Mouse (Mus musculus) CH12.LX (cell line): ENCODE results near the gene Dnajb13. TPM values are rescaled to one million over a fixed set of nuclear protein-coding genes. Genes with fewer than 3 reads are reported as not detected.

Experiments
- DNase-seq: peaks from one replicate; pipeline ENCODE4 v3.0.0-alpha.2; 2013; ENCODE audit errors: extremely low read depth
- H3K27ac ChIP-seq: 2 replicates; pipeline ENCODE4 v1.5.1; 2012; ENCODE audit warnings: low read depth, mild to moderate bottlenecking, control low read depth, moderate library complexity; ENCODE audit not compliant: insufficient read depth
- H3K27me3 ChIP-seq: replicated peaks from 2 replicates; pipeline ENCODE3; 2012; ENCODE audit warnings: inconsistent platforms
- H3K36me3 ChIP-seq, 2 experiments: replicated peaks in 1 of 2; 2 replicates each; pipeline versions ENCODE3 to v1.6.1; 2012; ENCODE audit warnings: inconsistent platforms in 1 of 2, low read length in 1 of 2, mild to moderate bottlenecking in 1 of 2, mixed read lengths in 1 of 2, moderate library complexity in 1 of 2; ENCODE audit not compliant: control insufficient read depth in 1 of 2, insufficient read depth in 1 of 2
- H3K4me1 ChIP-seq, 2 experiments: 2 replicates each; pipeline ENCODE4 v1.6.1; 2012; ENCODE audit warnings: inconsistent platforms in 1 of 2, moderate library complexity in 1 of 2; ENCODE audit not compliant: insufficient read depth in 2 of 2, control insufficient read depth in 1 of 2
- H3K4me2 ChIP-seq: 2 replicates; pipeline ENCODE4 v1.6.1; 2012; ENCODE audit warnings: low read depth, mild to moderate bottlenecking, control low read depth; ENCODE audit not compliant: poor library complexity, insufficient read depth, severe bottlenecking
- H3K4me3 ChIP-seq, 3 experiments: fragments of 150-350 bp in 1 of 3; sonication (generic) in 1 of 3; replicated peaks in 1 of 3; 2 replicates each; pipeline versions ENCODE3 to v1.5.1; 2011 to 2012; ENCODE audit warnings: low read depth in 2 of 3, low read length in 2 of 3, mild to moderate bottlenecking in 2 of 3, moderate library complexity in 2 of 3, control low read depth in 1 of 3, improper control_type of control experiment in 1 of 3, inconsistent platforms in 1 of 3, mixed read lengths in 1 of 3; ENCODE audit not compliant: poor library complexity in 1 of 3
- H3K79me2 ChIP-seq: replicated peaks from 2 replicates; pipeline ENCODE4 v1.6.1; 2012; ENCODE audit warnings: mild to moderate bottlenecking, moderate library complexity; ENCODE audit not compliant: control insufficient read depth, poor library complexity, insufficient read depth, severe bottlenecking; ENCODE audit errors: extremely low read depth
- H3K9ac ChIP-seq: 2 replicates; pipeline ENCODE4 v1.6.1; 2012; ENCODE audit warnings: low read depth, mild to moderate bottlenecking, control low read depth, moderate library complexity; ENCODE audit not compliant: insufficient read depth
- H3K9me3 ChIP-seq: replicated peaks from 2 replicates; pipeline ENCODE3; 2012; ENCODE audit warnings: low read length, inconsistent platforms, mixed read lengths
- BHLHE40 ChIP-seq: IDR thresholded peaks from 2 replicates; pipeline ENCODE4 v1.6.1; 2011; ENCODE audit warnings: mild to moderate bottlenecking, low read depth, low read length, improper control_type of control experiment
- CHD1 ChIP-seq: IDR thresholded peaks from 2 replicates; pipeline ENCODE4 v1.6.1; 2012; ENCODE audit warnings: low read depth, low read length, improper control_type of control experiment, inconsistent platforms
- CHD2 ChIP-seq: IDR thresholded peaks from 2 replicates; pipeline ENCODE4 v1.6.1; 2011; ENCODE audit warnings: low read length, improper control_type of control experiment
- CTCF ChIP-seq, 2 experiments: IDR thresholded peaks in 1 of 2; conservative IDR thresholded peaks in 1 of 2; 2 replicates each; pipeline ENCODE4 v1.5.1; 2011 to 2012; ENCODE audit warnings: low read depth in 2 of 2, low read length in 2 of 2, improper control_type of control experiment in 1 of 2, inconsistent platforms in 1 of 2, mild to moderate bottlenecking in 1 of 2, moderate library complexity in 1 of 2
- E2F4 ChIP-seq: IDR thresholded peaks from 2 replicates; pipeline ENCODE4 v1.6.1; 2011; ENCODE audit warnings: low read depth, low read length, improper control_type of control experiment; ENCODE audit not compliant: insufficient replicate concordance
- ETS1 ChIP-seq: conservative IDR thresholded peaks from 2 replicates; pipeline ENCODE4 v1.6.1; 2012; ENCODE audit warnings: low read depth, mild to moderate bottlenecking, inconsistent platforms, low read length, improper control_type of control experiment, moderate library complexity
- IRF4 ChIP-seq: IDR thresholded peaks from 2 replicates; pipeline ENCODE4 v1.6.1; 2014; ENCODE audit warnings: low read depth, mild to moderate bottlenecking, inconsistent platforms, low read length, improper control_type of control experiment
- JUND ChIP-seq: conservative IDR thresholded peaks from 2 replicates; pipeline ENCODE4 v1.6.1; 2011; ENCODE audit warnings: low read depth, low read length, improper control_type of control experiment
- MAX ChIP-seq: IDR thresholded peaks from 2 replicates; pipeline ENCODE4 v1.6.1; 2011; ENCODE audit warnings: low read length, improper control_type of control experiment
- MXI1 ChIP-seq: IDR thresholded peaks from 2 replicates; pipeline ENCODE4 v1.6.1; 2011; ENCODE audit warnings: mild to moderate bottlenecking, low read depth, low read length, improper control_type of control experiment
- MYC ChIP-seq: IDR thresholded peaks from 2 replicates; pipeline ENCODE4 v1.6.1; 2011; ENCODE audit warnings: low read depth, mild to moderate bottlenecking, improper control_type of control experiment, low read length
- NRF1 ChIP-seq: IDR thresholded peaks from 2 replicates; pipeline ENCODE4 v1.6.1; 2014; ENCODE audit warnings: low read depth, mild to moderate bottlenecking, inconsistent platforms, low read length, improper control_type of control experiment, moderate library complexity
- POLR2AphosphoS2 ChIP-seq: IDR thresholded peaks from 2 replicates; pipeline ENCODE4 v1.6.1; 2011; ENCODE audit warnings: low read depth, low read length, improper control_type of control experiment
- SIN3A ChIP-seq: IDR thresholded peaks from 2 replicates; pipeline ENCODE4 v1.6.1; 2012; ENCODE audit warnings: low read length, improper control_type of control experiment, inconsistent platforms
- TBP ChIP-seq: conservative IDR thresholded peaks from 2 replicates; pipeline ENCODE4 v1.6.1; 2011; ENCODE audit warnings: low read depth, low read length, improper control_type of control experiment
- USF1 ChIP-seq: IDR thresholded peaks from 2 replicates; pipeline ENCODE4 v1.6.1; 2014; ENCODE audit warnings: low read depth, mild to moderate bottlenecking, inconsistent platforms, low read length, improper control_type of control experiment
- ZNF384 ChIP-seq: IDR thresholded peaks from 2 replicates; pipeline ENCODE4 v1.6.1; 2012; ENCODE audit warnings: low read depth, low read length, improper control_type of control experiment, inconsistent platforms
- dilution Hi-C: fragments of 300-500 bp; cut with MboI; formaldehyde crosslinking; loops from 2 replicates; pipeline ENCODE4 v1.14.3; 2020; ENCODE audit warnings: low sequenced_read_pairs; ENCODE audit not compliant: extremely low pct_unique_long_range_greater_than_20kb, extremely low pct_ligation_motif_present
- in situ Hi-C: fragments of 300-500 bp; cut with MboI; formaldehyde crosslinking; loops from 3 replicates; pipeline ENCODE4 v1.14.3; 2019; ENCODE audit warnings: low sequenced_read_pairs, low pct_ligation_motif_present, low pct_unique_long_range_greater_than_20kb, mixed read lengths
- polyA plus RNA-seq: library from polyadenylated mRNA; unstranded; fragments of >175 nt; gene quantifications from 2 replicates; pipeline ENCODE4 v1.2.1, GENCODE M21; 2012; ENCODE audit warnings: low read depth; ENCODE audit not compliant: insufficient read length
- total RNA-seq, 2 experiments: library from RNA; depleted of rRNA; stranded (reverse); fragments of 300-350 nt in 1 of 2; fragments of >200 nt in 1 of 2; gene quantifications; 2 replicates each; pipeline ENCODE4 v1.2.3; 2012 to 2014

Dnajb13 gene
- total and polyA plus RNA-seq, 3 experiments, result 13.9 to 32.0 (median 15.6) TPM

- dilution Hi-C loops (no loop called here), in situ Hi-C loops (no loop called here)
- peak overlapping the region; percentile 61 for H3K4me2 ChIP-seq
- H3K9ac ChIP-seq, result peak overlapping the region; percentile 74
- TF ChIP-seq ETS1 (no peak), POLR2AphosphoS2 (no peak), MAX (0 out of 2 replicates have a peak, but pooled peaks have one; percentile 33), CHD1 (no peak), MYC (no peak), E2F4 (no peak), TBP (no peak), ZNF384 (no peak)
- peaks cover 12 to 48% of the 10 kb centered on the region in 2 experiments for H3K4me1 ChIP-seq
- DNase-seq, result no peak
- peaks cover 25% of the 10 kb centered on the region for H3K79me2 ChIP-seq
- H3K27me3 ChIP-seq, result no peaks in the 10 kb centered on the region
- H3K9me3 ChIP-seq, result no peaks in the 10 kb centered on the region
- H3K27ac ChIP-seq, result peak overlapping the region; percentile 84
- H3K36me3 ChIP-seq, result peaks cover 35 to 55% of the 10 kb centered on the region in 2 experiments
- H3K4me3 ChIP-seq, result peak overlapping the region; percentile 75 to 93 (median 86)
Observed at GRCm38 (mm10) chr7:100495042-100495441, 19.7 kb downstream of the Dnajb13 start.

- H3K9ac ChIP-seq, result peak overlapping the region; percentile 74
- peaks cover 29 to 48% of the 10 kb centered on the region in 2 experiments for H3K36me3 ChIP-seq
- H3K27me3 ChIP-seq, result no peaks in the 10 kb centered on the region
- peak overlapping the region; percentile 54; the same call in 1 of the 2 replicates for H3K27ac ChIP-seq
- H3K79me2 ChIP-seq, result peaks cover 25% of the 10 kb centered on the region
- peak overlapping the region; percentile 61 for H3K4me2 ChIP-seq
- in situ Hi-C loops, result no loop called here
- TF ChIP-seq SIN3A (peak; percentile 67), NRF1 (no peak), MYC (peak; percentile 82), MAX (peak; percentile 76), MXI1 (peak; percentile 54; the same call in 1 of the 2 replicates), CHD2 (no peak), POLR2AphosphoS2 (no peak), USF1 (peak; percentile 26; the same call in 1 of the 2 replicates), JUND (no peak), IRF4 (0 out of 2 replicates have a peak, but pooled peaks have one; percentile 17), ETS1 (peak; percentile 54), BHLHE40 (peak; percentile 100), CTCF (conservative IDR thresholded peaks at IDR 0.05 in 1 of 2, IDR thresholded peaks at IDR 0.05 in 1 of 2; ENCODE audit: low read depth in 2 of 2, low read length in 2 of 2) (no peak)
- TF ChIP-seq, all 38 proteins: peak for 8
- dilution Hi-C loops, result no loop called here
- Histone ChIP-seq H3K9me3 (no peaks in the 10 kb centered on the region), H3K4me3 (peak overlapping the region; percentile 75 to 93 (median 86)), H3K4me1 (peaks cover 12 to 42% of the 10 kb centered on the region in 2 experiments)
- peak; percentile 61 for DNase-seq
Observed at GRCm38 (mm10) chr7:100494415-100494831, 20.3 kb downstream of the Dnajb13 start.
